Mouse (Mus musculus) limb, embryonic 10.5 days (tissue): ENCODE data around the gene Cdk10. TPM values are rescaled to one million over a fixed set of nuclear protein-coding genes. Genes with fewer than 3 reads are reported as not detected.
"Not testable (repeated sequence)": the region's sequence is repeated elsewhere in the genome, so short reads cannot be mapped to it uniquely, and the experiment has no call there.

Experiments used
- DNase-seq: peaks from one replicate; pipeline ENCODE4 v3.0.0-alpha.2; 2017; ENCODE audit warnings: low spot score
- H3K27ac ChIP-seq: fragments of 300-500 bp; sonication (generic); 2 replicates; pipeline ENCODE4 v1.5.1; 2016; ENCODE audit warnings: mild to moderate bottlenecking
- H3K27me3 ChIP-seq: fragments of 300-500 bp; sonication (generic); 2 replicates; pipeline ENCODE4 v1.6.1; 2016; ENCODE audit warnings: low read depth, mild to moderate bottlenecking; ENCODE audit not compliant: poor library complexity, severe bottlenecking
- H3K36me3 ChIP-seq: fragments of 300-500 bp; sonication (generic); 2 replicates; pipeline ENCODE4 v1.6.1; 2016; ENCODE audit warnings: mild to moderate bottlenecking, moderate library complexity
- H3K4me1 ChIP-seq: fragments of 300-500 bp; sonication (generic); 2 replicates; pipeline ENCODE4 v1.6.1; 2016
- H3K4me3 ChIP-seq: fragments of 300-500 bp; sonication (generic); 2 replicates; pipeline ENCODE4 v1.5.1; 2016; ENCODE audit warnings: mild to moderate bottlenecking, moderate library complexity
- H3K9me3 ChIP-seq: fragments of 300-500 bp; sonication (generic); replicated peaks from 2 replicates; pipeline ENCODE4 v1.6.1; 2016; ENCODE audit warnings: mild to moderate bottlenecking
- WGBS: fragments of 180-500 bp; shearing (Covaris S2); methylation state at CpG from one replicate; pipeline ENCODE4 v1.1.7; 2016; 5-methylcytosine and 5-hydroxymethylcytosine counted together
- polyA plus RNA-seq: library from polyadenylated mRNA; unstranded; fragments of >200 nt; fragmentation: Nextera tagmentation; extraction: Ambion mirVana; gene quantifications from 2 replicates; pipeline ENCODE4 v1.2.1, GENCODE M21; 2016

Cdk10 gene
- polyA plus RNA-seq, 1 experiment from 2014 or later = 34.7 TPM

GRCm38 (mm10) chr8:123211876-123212275 lies 12.8 kb upstream of the Cdk10 start:
- peaks cover 44% of the 10 kb centered on the region for H3K36me3 ChIP-seq
- DNase-seq = no peak
- H3K4me3 ChIP-seq = peak overlapping the region; percentile 98
- H3K27ac ChIP-seq = peak overlapping the region; percentile 88
- no peaks in the 10 kb centered on the region for H3K27me3 ChIP-seq
- H3K4me1 ChIP-seq = peaks cover 29% of the 10 kb centered on the region
- WGBS = 52% methylated on average over 10 of the region's 10 CpGs
- no peaks in the 10 kb centered on the region for H3K9me3 ChIP-seq

- peaks cover 29% of the 10 kb centered on the region for H3K4me1 ChIP-seq
- under 1% methylated on average over 76 of the region's 76 CpGs for WGBS
- no peaks in the 10 kb centered on the region for H3K9me3 ChIP-seq
- H3K27ac ChIP-seq = peak within 1 kb of the TSS; percentile 88
- no peaks in the 10 kb centered on the region for H3K27me3 ChIP-seq
- peak within 1 kb of the TSS; percentile 98 for H3K4me3 ChIP-seq
- peaks cover 38% of the 10 kb centered on the region for H3K36me3 ChIP-seq
- peak; percentile 99 for DNase-seq
Observed at GRCm38 (mm10) chr8:123212321-123213117, 12.1 kb upstream of the Cdk10 start, which contains the start of the genes Chmp1a and Spata33. TSS of gene Chmp1a (minus strand) at chr8:123212763. TSS of gene Spata33 (plus strand) at chr8:123212832.

DNA sequence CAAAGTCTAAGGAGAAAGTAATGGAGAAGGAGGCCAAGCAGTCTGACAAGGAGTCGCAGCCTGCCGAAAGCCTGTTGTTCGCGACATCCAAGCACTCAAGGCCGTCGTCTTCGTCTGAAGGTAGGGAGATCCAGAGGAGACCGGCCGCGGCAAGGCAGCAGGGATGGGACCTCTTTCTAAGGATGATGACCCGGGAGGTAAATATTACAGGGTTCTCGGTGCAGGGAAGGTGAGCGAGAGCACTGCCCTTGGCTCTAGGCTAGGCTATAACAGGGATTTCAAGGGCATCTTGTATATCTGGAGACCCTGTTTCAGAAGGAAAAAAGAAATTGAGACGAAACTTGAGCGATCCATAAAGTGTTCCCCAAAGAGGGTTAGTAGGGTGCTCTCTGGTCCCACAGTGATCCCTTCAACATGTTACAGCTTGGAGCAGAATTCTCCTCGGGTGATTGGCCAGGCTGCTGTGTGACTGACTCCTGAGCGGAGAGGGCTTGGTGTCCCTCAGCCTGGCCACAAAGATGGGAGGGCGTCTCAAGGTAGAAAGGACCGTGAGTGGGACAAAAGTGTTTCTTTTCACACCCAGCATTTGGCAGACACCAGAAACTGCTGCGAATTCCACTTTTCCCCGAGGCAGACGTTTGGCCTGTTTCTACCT lies 11.4 kb upstream of the Cdk10 start:
- Histone ChIP-seq H3K9me3 (no peaks in the 10 kb centered on the region), H3K4me1 (peaks cover 29% of the 10 kb centered on the region), H3K27me3 (no peaks in the 10 kb centered on the region), H3K36me3 (peaks cover 31% of the 10 kb centered on the region), H3K27ac (peak overlapping the region; percentile 88), H3K4me3 (peak overlapping the region; percentile 98)
- no peak for DNase-seq
- WGBS = 16% methylated on average over 22 of the region's 22 CpGs

- Histone ChIP-seq H3K36me3 (peaks cover 9% of the 10 kb centered on the region; the same call in 1 of the 2 replicates), H3K4me1 (peaks cover 29% of the 10 kb centered on the region), H3K27me3 (no peaks in the 10 kb centered on the region), H3K9me3 (no peaks in the 10 kb centered on the region), H3K27ac (no peak overlapping the region), H3K4me3 (no peak overlapping the region)
- WGBS = 88% methylated on average over 3 of the region's 3 CpGs
- DNase-seq = no peak
Observed at GRCm38 (mm10) chr8:123215430-123215829, 9.2 kb upstream of the Cdk10 start.

GRCm38 (mm10) chr8:123220917-123221316 lies 3.7 kb upstream of the Cdk10 start:
- DNase-seq = no peak
- Histone ChIP-seq H3K36me3 (no peaks in the 10 kb centered on the region), H3K27ac (no peak overlapping the region), H3K9me3 (no peaks in the 10 kb centered on the region), H3K27me3 (no peaks in the 10 kb centered on the region), H3K4me3 (no peak overlapping the region), H3K4me1 (peaks cover 18% of the 10 kb centered on the region)
- 93% methylated on average over 1 of the region's 1 CpGs for WGBS

DNA sequence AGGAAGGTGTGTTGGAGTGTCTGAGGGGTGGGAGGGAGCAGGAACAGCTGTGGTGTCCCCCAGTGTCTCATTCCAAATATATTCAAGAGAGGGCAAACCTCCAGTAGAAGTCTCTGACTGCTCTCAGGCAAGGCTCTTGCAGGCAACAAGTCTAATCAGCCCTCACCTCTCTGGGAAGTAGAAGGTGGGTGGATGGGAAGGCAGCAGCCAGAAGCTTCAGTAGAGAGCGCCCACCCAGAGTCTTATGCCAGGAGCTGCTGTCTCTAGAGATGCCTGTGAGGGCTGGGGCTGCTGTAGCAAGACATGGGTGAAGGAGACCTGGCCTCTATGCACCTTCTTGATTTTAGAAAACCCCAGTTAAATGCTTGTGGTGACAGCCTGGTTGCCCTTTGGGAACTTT lies 3.8 kb downstream of the Cdk10 start:
- Histone ChIP-seq H3K27me3 (peaks cover 19% of the 10 kb centered on the region), H3K27ac (no peak overlapping the region), H3K9me3 (no peaks in the 10 kb centered on the region), H3K4me1 (peaks cover 18% of the 10 kb centered on the region), H3K36me3 (peaks cover 46% of the 10 kb centered on the region), H3K4me3 (no peak overlapping the region)
- no peak for DNase-seq
- WGBS = 96% methylated on average over 1 of the region's 1 CpGs

DNA sequence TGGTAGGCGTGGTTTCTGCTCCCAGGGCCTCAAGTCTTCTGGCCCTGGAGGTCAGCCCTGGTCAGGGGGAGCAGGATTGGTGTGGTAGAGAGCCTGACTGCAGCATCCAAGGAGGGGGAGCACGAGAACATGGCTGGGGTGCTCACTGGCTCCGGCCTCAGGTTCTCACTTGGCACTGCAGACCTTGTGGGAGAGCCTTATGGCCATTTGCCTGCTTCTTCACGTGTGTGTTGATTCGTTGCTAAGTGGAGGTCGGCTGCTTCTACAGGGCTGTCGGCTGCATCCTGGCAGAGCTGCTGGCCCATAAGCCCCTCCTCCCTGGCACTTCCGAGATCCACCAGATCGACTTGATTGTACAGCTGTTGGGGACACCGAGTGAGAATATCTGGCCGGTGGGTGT lies 5.7 kb downstream of the Cdk10 start:
- WGBS = 92% methylated on average over 11 of the region's 11 CpGs
- Histone ChIP-seq H3K36me3 (peaks cover 46% of the 10 kb centered on the region), H3K4me1 (peaks cover 17% of the 10 kb centered on the region), H3K27me3 (peaks cover 38% of the 10 kb centered on the region)
- not testable (repeated sequence) for H3K9me3 ChIP-seq, H3K4me3 ChIP-seq, DNase-seq, H3K27ac ChIP-seq

DNA sequence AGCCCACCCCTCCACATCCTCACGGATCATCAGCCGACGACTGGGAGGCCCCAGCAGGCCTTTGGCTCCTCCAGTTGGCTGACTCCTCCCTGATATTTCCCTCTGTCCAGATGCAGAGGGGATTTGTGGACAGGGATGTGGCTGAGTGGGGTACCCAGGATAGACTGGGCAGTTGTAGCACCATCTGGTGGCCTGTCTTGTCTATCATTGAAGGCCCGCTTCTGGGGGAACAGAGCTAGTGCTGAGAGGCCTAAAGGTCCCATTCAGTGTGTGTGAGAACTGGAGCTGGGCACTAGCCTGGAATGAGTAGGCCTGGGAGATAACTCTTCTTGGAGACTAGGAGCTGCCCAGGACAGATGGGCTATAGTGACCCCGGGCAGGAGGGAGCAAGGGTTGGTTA lies 7.1 kb downstream of the Cdk10 start:
- no peak for DNase-seq
- H3K4me1 ChIP-seq = peaks cover 24% of the 10 kb centered on the region
- no peak overlapping the region for H3K27ac ChIP-seq
- peaks cover 39% of the 10 kb centered on the region for H3K36me3 ChIP-seq
- no peaks in the 10 kb centered on the region for H3K9me3 ChIP-seq
- 63% methylated on average over 5 of the region's 5 CpGs for WGBS
- peaks cover 52% of the 10 kb centered on the region for H3K27me3 ChIP-seq
- no peak overlapping the region for H3K4me3 ChIP-seq

- DNase-seq = no peak
- H3K27me3 ChIP-seq = peaks cover 58% of the 10 kb centered on the region
Observed at GRCm38 (mm10) chr8:123232553-123232952, 7.9 kb downstream of the Cdk10 start.

GRCm38 (mm10) chr8:123233300-123233699 lies 8.7 kb downstream of the Cdk10 start:
- DNase-seq = no peak
- Histone ChIP-seq H3K4me3 (no peak overlapping the region), H3K4me1 (peaks cover 27% of the 10 kb centered on the region), H3K9me3 (no peaks in the 10 kb centered on the region), H3K36me3 (peaks cover 23% of the 10 kb centered on the region), H3K27me3 (peaks cover 58% of the 10 kb centered on the region), H3K27ac (no peak overlapping the region)
- 60% methylated on average over 13 of the region's 13 CpGs for WGBS

More at GRCm38 (mm10) chr8:123232553-123232952, 7.9 kb downstream of the Cdk10 start:
- H3K4me1 ChIP-seq = peaks cover 27% of the 10 kb centered on the region
- no peak overlapping the region for H3K4me3 ChIP-seq
- 27% methylated on average over 7 of the region's 7 CpGs for WGBS
- H3K36me3 ChIP-seq = peaks cover 31% of the 10 kb centered on the region
- H3K27ac ChIP-seq = no peak overlapping the region
- H3K9me3 ChIP-seq = no peaks in the 10 kb centered on the region

DNA sequence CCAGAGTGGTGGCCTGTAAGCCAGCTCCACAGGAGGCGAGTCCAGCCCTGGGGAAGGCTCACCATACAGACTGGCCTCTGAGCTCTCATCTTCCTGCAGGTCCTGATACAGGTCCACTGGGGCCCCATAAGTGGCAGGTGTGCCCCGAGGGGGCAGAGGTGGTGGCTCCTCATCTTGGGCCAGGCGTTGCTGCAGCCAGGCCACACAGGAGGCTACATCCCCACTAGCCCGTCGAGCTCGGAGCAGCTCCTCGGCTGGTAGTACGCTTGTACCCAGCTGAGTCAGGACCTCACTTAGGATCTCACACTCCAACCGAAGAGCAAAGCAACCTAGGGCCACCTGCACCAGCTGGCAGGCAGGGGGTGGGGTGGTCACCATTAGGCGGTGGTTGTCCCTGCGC lies 9.1 kb downstream of the Cdk10 start:
- Histone ChIP-seq H3K27ac (no peak overlapping the region), H3K4me1 (peaks cover 27% of the 10 kb centered on the region), H3K27me3 (peaks cover 58% of the 10 kb centered on the region), H3K4me3 (0 out of 2 replicates have a peak overlapping the region, but pooled peaks have one; percentile 8), H3K36me3 (peaks cover 19% of the 10 kb centered on the region), H3K9me3 (no peaks in the 10 kb centered on the region)
- 78% methylated on average over 11 of the region's 11 CpGs for WGBS
- no peak for DNase-seq

GRCm38 (mm10) chr8:123234918-123235519 lies 10.4 kb downstream of the Cdk10 start:
- no peak for DNase-seq
- H3K4me3 ChIP-seq = peak overlapping the region; percentile 55
- peaks cover 9% of the 10 kb centered on the region for H3K36me3 ChIP-seq
- H3K9me3 ChIP-seq = no peaks in the 10 kb centered on the region
- peaks cover 58% of the 10 kb centered on the region for H3K27me3 ChIP-seq
- no peak overlapping the region for H3K27ac ChIP-seq
- 42% methylated on average over 13 of the region's 13 CpGs for WGBS
- peaks cover 27% of the 10 kb centered on the region for H3K4me1 ChIP-seq
